ENCODE assay signal across 8 mouse cellular contexts in genomic region chr15:85328455-85328854, GRCm38 (mm10). TPM values are rescaled to one million over a fixed set of nuclear protein-coding genes. Genes with fewer than 3 reads are reported as not detected.
A peak's percentile ranks its signal among the peaks of the same experiment; 100 is the strongest.
DNase-seq lines count a peak whose midpoint lies in the region; ATAC-seq and TF ChIP-seq lines count a peak whose summit lies in the region.
"Not testable (repeated sequence)": the region's sequence is repeated elsewhere in the genome, so short reads cannot be mapped to it uniquely, and the experiment has no call there.

No protein-coding gene starts in this region.

- H3K27ac ChIP-seq in gastrocnemius, adult 2 months; liver, embryonic 14.5 days; midbrain, postnatal 0 days (ENCODE audit: low read depth, low read length); testis, adult 2 months (ENCODE audit: control insufficient read depth, insufficient read depth, low read depth, low read length): not testable (repeated sequence)

- not testable (repeated sequence) for TF ChIP-seq EP300 in liver, embryonic 14.5 days (IDR thresholded peaks at IDR 0.05; ENCODE audit: low read depth)

- peak; percentile 82 for TF ChIP-seq CTCF in E14TG2a.4 (conservative IDR thresholded peaks at IDR 0.05; ENCODE audit: low read length)
- TF ChIP-seq CTCF in gastrocnemius, adult 2 months (IDR thresholded peaks at IDR 0.05) = peak; percentile 54
- TF ChIP-seq CTCF in liver, embryonic 14.5 days (IDR thresholded peaks at IDR 0.05; ENCODE audit: low read depth) = peak; percentile 70
- TF ChIP-seq CTCF in midbrain, postnatal 0 days (IDR thresholded peaks at IDR 0.05) = peak; percentile 52
- TF ChIP-seq CTCF in testis, adult 2 months (IDR thresholded peaks at IDR 0.05; ENCODE audit: control insufficient read depth, insufficient read depth, insufficient replicate concordance, low read depth, low read length) = peak; percentile 59; the same call in 1 of the 2 replicates

- not testable (repeated sequence) for H3K27me3 ChIP-seq in E14TG2a.4 (ENCODE audit: insufficient read depth, low read length); liver, embryonic 14.5 days (ENCODE audit: control insufficient read depth, insufficient read depth, low read length); midbrain, postnatal 0 days (ENCODE audit: insufficient read depth, low read length); testis, adult 2 months (ENCODE audit: control insufficient read depth, insufficient read depth, low read length)

- 66% methylated on average over 2 of the region's 2 CpGs for WGBS in liver, embryonic 14.5 days (ENCODE audit: insufficient replicate concordance)
- 75% methylated on average over 2 of the region's 2 CpGs for WGBS in midbrain, postnatal 0 days

- DNase-seq in 416B (ENCODE audit: low read depth) = peak; percentile 53
- peak; percentile 24 for DNase-seq in adrenal gland, postnatal 14 days
- DNase-seq in gastrocnemius, adult 2 months; liver, embryonic 14.5 days (ENCODE audit: low read depth in 3 of 3, low spot score in 3 of 3); midbrain, postnatal 0 days (ENCODE audit: low spot score): not testable (repeated sequence)
- DNase-seq in kidney, adult 18-20 months = peak; percentile 13

- not testable (repeated sequence) for ATAC-seq in liver, embryonic 14.5 days (ENCODE audit: insufficient read depth); midbrain, postnatal 0 days (ENCODE audit: low FRiP score)

- not testable (repeated sequence) for H3K4me3 ChIP-seq in E14TG2a.4 (replicated peaks; ENCODE audit: low read length); gastrocnemius, adult 2 months; liver, embryonic 14.5 days (ENCODE audit: insufficient read depth in 1 of 2, low read depth in 2 of 2, low read length in 2 of 2); midbrain, postnatal 0 days (ENCODE audit: low read depth, low read length); testis, adult 2 months (ENCODE audit: control insufficient read depth, low read depth, low read length)

- not testable (repeated sequence) for H3K36me3 ChIP-seq in E14TG2a.4 (ENCODE audit: insufficient read depth, low read length); liver, embryonic 14.5 days (replicated peaks; ENCODE audit: control insufficient read depth, insufficient read depth, low read depth); midbrain, postnatal 0 days (ENCODE audit: insufficient read depth, low read length); testis, adult 2 months (ENCODE audit: control insufficient read depth, insufficient read depth, low read length)

- not testable (repeated sequence) for H3K9ac ChIP-seq in liver, embryonic 14.5 days (replicated peaks); midbrain, postnatal 0 days (replicated peaks; ENCODE audit: low read length, poor library complexity, severe bottlenecking)

- intact Hi-C loops in gastrocnemius, adult 2 months (cut with DNase I) = not testable (repeated sequence)

- peaks cover 47% of the 10 kb centered on the region for H3K4me1 ChIP-seq in E14TG2a.4 (replicated peaks; ENCODE audit: low read depth, low read length)
- H3K4me1 ChIP-seq in liver, embryonic 14.5 days (replicated peaks; ENCODE audit: control insufficient read depth in 2 of 2, insufficient read depth in 2 of 2, low read length in 1 of 2); midbrain, postnatal 0 days (ENCODE audit: insufficient read depth, low read length); testis, adult 2 months (ENCODE audit: control insufficient read depth, insufficient read depth, low read length): not testable (repeated sequence)

- TF ChIP-seq POLR2A in testis, adult 2 months (IDR thresholded peaks at IDR 0.05; ENCODE audit: control insufficient read depth, low read depth, low read length) = not testable (repeated sequence)

- H3K4me2 ChIP-seq in liver, embryonic 14.5 days (ENCODE audit: low read depth); midbrain, postnatal 0 days (ENCODE audit: low read depth, low read length, poor library complexity, severe bottlenecking): not testable (repeated sequence)

- not testable (repeated sequence) for H3K9me3 ChIP-seq in E14TG2a.4 (ENCODE audit: low read length); liver, embryonic 14.5 days (ENCODE audit: control insufficient read depth, low read length); midbrain, postnatal 0 days (ENCODE audit: low read length)

RNA-seq across cellular contexts. Expression of gene Atxn10, which starts 7.6 kb away (rescaled TPM):
- total RNA-seq in adrenal gland, postnatal 14 days (2021) = 105 and 109 TPM in 2 replicates
- total RNA-seq in gastrocnemius, adult 2 months (2021) = 10 to 100 TPM; 26.6 to 38.8 TPM
- polyA plus RNA-seq in liver, embryonic 14.5 days (2012; rRNA removed) = 24.5 and 35.0 TPM in 2 replicates
- polyA plus RNA-seq in liver, embryonic 14.5 days (2014; fragmentation: Nextera tagmentation; extraction: Ambion mirVana) = 69.1 and 71.0 TPM in 2 replicates
- 271 and 311 TPM in 2 replicates for total RNA-seq in midbrain, postnatal 0 days (2014; rRNA removed)
- 519 TPM in 2 replicates for polyA plus RNA-seq in midbrain, postnatal 0 days (2015; fragmentation: Nextera tagmentation; extraction: Ambion mirVana)
- 139 and 146 TPM in 2 replicates for polyA plus RNA-seq in testis, adult 2 months (2012; rRNA removed)
